Mouse (Mus musculus) stomach, postnatal 0 days (tissue): ENCODE data around the gene Pitpnm2.

Source experiments
- CTCF ChIP-seq: IDR thresholded peaks from 2 replicates; pipeline ENCODE4 v1.5.1; 2016; ENCODE audit warnings: antibody characterized with exemption, low read depth, mild to moderate bottlenecking, moderate library complexity
- EP300 ChIP-seq: optimal IDR thresholded peaks from 2 replicates; pipeline ENCODE3; 2016; ENCODE audit warnings: antibody characterized with exemption

DNA sequence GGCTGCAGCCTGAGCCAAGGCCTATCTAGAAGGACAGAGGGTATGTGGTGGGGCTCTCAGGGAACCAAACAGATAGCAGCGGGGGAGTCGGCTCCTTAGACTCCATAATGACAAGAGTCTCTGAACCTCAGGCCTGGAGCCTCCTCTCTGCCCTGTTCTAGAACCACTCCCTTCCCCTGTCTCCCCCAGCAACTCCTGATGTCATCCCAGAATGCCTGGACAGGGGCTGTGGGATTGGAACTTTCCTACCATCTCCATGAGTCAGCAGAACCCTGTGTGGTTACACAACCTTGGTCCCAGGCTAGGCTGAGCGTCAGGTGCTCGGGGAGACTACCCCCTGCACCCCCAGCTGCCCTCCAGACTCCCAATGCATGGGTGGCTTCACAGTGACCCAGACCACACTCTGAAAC lies 60.0 kb downstream of the Pitpnm2 start:
- TF ChIP-seq CTCF (no peak), EP300 (no peak)
